Mouse (Mus musculus) MEL (cell line): ENCODE measurements around the gene Col6a1. TPM values are rescaled to one million over a fixed set of nuclear protein-coding genes. Genes with fewer than 3 reads are reported as not detected.

Experiments
- DNase-seq: peaks from one replicate; pipeline ENCODE4 v3.0.0; 2011; ENCODE audit warnings: low read depth, low spot score
- H3K27ac ChIP-seq: 2 replicates; pipeline ENCODE4 v1.5.1; 2012; ENCODE audit warnings: low read depth, mild to moderate bottlenecking, control low read depth, low read length, moderate library complexity; ENCODE audit not compliant: control insufficient read depth
- H3K27me3 ChIP-seq, 2 experiments: fragments of 150-350 bp in 1 of 2; sonication (generic) in 1 of 2; 2 replicates each; pipeline ENCODE4 v1.6.1; 2012; ENCODE audit warnings: low read length in 2 of 2, mild to moderate bottlenecking in 2 of 2, improper control_type of control experiment in 1 of 2, moderate library complexity in 1 of 2; ENCODE audit not compliant: insufficient read depth in 2 of 2, control insufficient read depth in 1 of 2
- H3K36me3 ChIP-seq, 2 experiments: 2 replicates each; pipeline ENCODE4 v1.6.1; 2012 to 2014; ENCODE audit warnings: low read length in 2 of 2, improper control_type of control experiment in 1 of 2, inconsistent platforms in 1 of 2, mild to moderate bottlenecking in 1 of 2; ENCODE audit not compliant: insufficient read depth in 2 of 2, control insufficient read depth in 1 of 2
- H3K4me1 ChIP-seq, 2 experiments: fragments of 150-350 bp in 1 of 2; sonication (generic) in 1 of 2; 2 replicates each; pipeline ENCODE4 v1.6.1; 2012; ENCODE audit warnings: low read length in 2 of 2, improper control_type of control experiment in 1 of 2, mild to moderate bottlenecking in 1 of 2; ENCODE audit not compliant: insufficient read depth in 2 of 2, control insufficient read depth in 1 of 2
- H3K4me3 ChIP-seq, 2 experiments: fragments of 150-350 bp in 1 of 2; sonication (generic) in 1 of 2; 2 replicates each; pipeline ENCODE4 v1.5.1; 2012; ENCODE audit warnings: low read depth in 2 of 2, low read length in 2 of 2, mild to moderate bottlenecking in 2 of 2, moderate library complexity in 2 of 2, control low read depth in 1 of 2, improper control_type of control experiment in 1 of 2; ENCODE audit not compliant: control insufficient read depth in 1 of 2, insufficient read depth in 1 of 2
- H3K79me2 ChIP-seq: 2 replicates; pipeline ENCODE4 v1.6.1; 2012; ENCODE audit warnings: mild to moderate bottlenecking, low read length, moderate library complexity; ENCODE audit not compliant: control insufficient read depth, poor library complexity, insufficient read depth
- H3K9ac ChIP-seq: 2 replicates; pipeline ENCODE4 v1.6.1; 2012; ENCODE audit warnings: low read depth, mild to moderate bottlenecking, control low read depth, low read length, moderate library complexity; ENCODE audit not compliant: control insufficient read depth, poor library complexity, severe bottlenecking
- H3K9me3 ChIP-seq: fragments of 150-350 bp; sonication (generic); replicated peaks from 2 replicates; pipeline ENCODE4 v1.6.1; 2012; ENCODE audit warnings: mild to moderate bottlenecking, low read length, improper control_type of control experiment, moderate library complexity; ENCODE audit not compliant: insufficient read depth
- BHLHE40 ChIP-seq: IDR thresholded peaks from 2 replicates; pipeline ENCODE4 v1.6.1; 2012; ENCODE audit warnings: low read depth, mild to moderate bottlenecking, inconsistent platforms, low read length, improper control_type of control experiment, borderline replicate concordance
- CHD1 ChIP-seq: IDR thresholded peaks from 2 replicates; pipeline ENCODE4 v1.6.1; 2012; ENCODE audit warnings: low read depth, mild to moderate bottlenecking, inconsistent platforms, low read length, improper control_type of control experiment
- EP300 ChIP-seq, 2 experiments: IDR thresholded peaks; 2 replicates each; pipeline ENCODE4 v1.6.1; 2011; ENCODE audit warnings: improper control_type of control experiment in 2 of 2, low read length in 2 of 2, low read depth in 1 of 2, mild to moderate bottlenecking in 1 of 2
- JUND ChIP-seq: IDR thresholded peaks from 2 replicates; pipeline ENCODE4 v1.6.1; 2011; ENCODE audit warnings: low read depth, mild to moderate bottlenecking, improper control_type of control experiment, low read length
- MAX ChIP-seq: IDR thresholded peaks from 2 replicates; pipeline ENCODE4 v1.6.1; 2011; ENCODE audit warnings: low read length, improper control_type of control experiment
- MAZ ChIP-seq: IDR thresholded peaks from 2 replicates; pipeline ENCODE4 v1.6.1; 2012; ENCODE audit warnings: low read depth, mild to moderate bottlenecking, inconsistent platforms, low read length, improper control_type of control experiment
- MEF2A ChIP-seq: IDR thresholded peaks from 2 replicates; pipeline ENCODE4 v1.6.1; 2014; ENCODE audit warnings: low read depth, mild to moderate bottlenecking, inconsistent platforms, low read length, improper control_type of control experiment; ENCODE audit not compliant: poor library complexity, insufficient replicate concordance, severe bottlenecking; ENCODE audit errors: extremely low read depth
- MYC ChIP-seq: IDR thresholded peaks from 2 replicates; pipeline ENCODE4 v1.6.1; 2011; ENCODE audit warnings: low read depth, mild to moderate bottlenecking, low read length, improper control_type of control experiment, moderate library complexity
- NELFE ChIP-seq: IDR thresholded peaks from 2 replicates; pipeline ENCODE4 v1.6.1; 2011; ENCODE audit warnings: low read depth, low read length, improper control_type of control experiment
- POLR2A ChIP-seq, 2 experiments: IDR thresholded peaks; 2 replicates each; pipeline ENCODE4 v1.6.1; 2011 to 2012; ENCODE audit warnings: low read length in 2 of 2, mild to moderate bottlenecking in 2 of 2, control low read depth in 1 of 2, improper control_type of control experiment in 1 of 2, low read depth in 1 of 2, moderate library complexity in 1 of 2; ENCODE audit not compliant: control insufficient read depth in 1 of 2, insufficient read depth in 1 of 2, poor library complexity in 1 of 2
- POLR2AphosphoS2 ChIP-seq: IDR thresholded peaks from 2 replicates; pipeline ENCODE4 v1.6.1; 2011; ENCODE audit warnings: low read length, improper control_type of control experiment
- RAD21 ChIP-seq: IDR thresholded peaks from 2 replicates; pipeline ENCODE4 v1.6.1; 2011; ENCODE audit warnings: mild to moderate bottlenecking, low read depth, low read length, improper control_type of control experiment
- RCOR1 ChIP-seq: IDR thresholded peaks from 2 replicates; pipeline ENCODE4 v1.6.1; 2012; ENCODE audit warnings: low read depth, mild to moderate bottlenecking, inconsistent platforms, low read length, improper control_type of control experiment
- SIN3A ChIP-seq: IDR thresholded peaks from 2 replicates; pipeline ENCODE4 v1.6.1; 2012; ENCODE audit warnings: low read length, improper control_type of control experiment, inconsistent platforms
- SMC3 ChIP-seq: IDR thresholded peaks from 2 replicates; pipeline ENCODE4 v1.6.1; 2011; ENCODE audit warnings: low read depth, low read length, improper control_type of control experiment
- TAL1 ChIP-seq: IDR thresholded peaks from 2 replicates; pipeline ENCODE4 v1.6.1; 2012; ENCODE audit warnings: mild to moderate bottlenecking, inconsistent platforms, low read length, moderate library complexity, mixed read lengths
- TCF12 ChIP-seq: IDR thresholded peaks from 2 replicates; pipeline ENCODE4 v1.6.1; 2014; ENCODE audit warnings: low read depth, mild to moderate bottlenecking, inconsistent platforms, low read length, improper control_type of control experiment, moderate library complexity
- UBTF ChIP-seq: IDR thresholded peaks from 2 replicates; pipeline ENCODE4 v1.6.1; 2012; ENCODE audit warnings: low read depth, mild to moderate bottlenecking, inconsistent platforms, low read length, improper control_type of control experiment, moderate library complexity, borderline replicate concordance; ENCODE audit not compliant: insufficient read depth
- USF2 ChIP-seq, 2 experiments: IDR thresholded peaks; 2 replicates each; pipeline ENCODE4 v1.6.1; 2011 to 2012; ENCODE audit warnings: improper control_type of control experiment in 2 of 2, low read length in 2 of 2, borderline replicate concordance in 1 of 2, inconsistent platforms in 1 of 2, low read depth in 1 of 2, mild to moderate bottlenecking in 1 of 2; ENCODE audit not compliant: insufficient read depth in 1 of 2
- ZKSCAN1 ChIP-seq: IDR thresholded peaks from 2 replicates; pipeline ENCODE4 v1.6.1; 2012; ENCODE audit warnings: low read depth, mild to moderate bottlenecking, inconsistent platforms, low read length, improper control_type of control experiment, moderate library complexity
- ZMIZ1 ChIP-seq: IDR thresholded peaks from 2 replicates; pipeline ENCODE4 v1.6.1; 2012; ENCODE audit warnings: low read depth, mild to moderate bottlenecking, inconsistent platforms, low read length, improper control_type of control experiment, moderate library complexity
- ZNF384 ChIP-seq: IDR thresholded peaks from 2 replicates; pipeline ENCODE4 v1.6.1; 2012; ENCODE audit warnings: low read depth, mild to moderate bottlenecking, inconsistent platforms, low read length, improper control_type of control experiment
- polyA plus RNA-seq, 2 experiments: library from polyadenylated mRNA; stranded (reverse) in 1 of 2; unstranded in 1 of 2; fragments of >175 nt in 1 of 2; fragments of >200 nt in 1 of 2; gene quantifications; 2 replicates each; pipeline versions ENCODE4 v1.2.1 to v1.2.4; 2012; ENCODE audit warnings: low replicate concordance in 2 of 2, low read depth in 1 of 2; ENCODE audit not compliant: insufficient read length in 2 of 2, insufficient read depth in 1 of 2, missing spikeins in 1 of 2
- total RNA-seq: library from RNA; depleted of rRNA; stranded (reverse); fragments of 300-350 nt; gene quantifications from 2 replicates; pipeline ENCODE4 v1.2.3, GENCODE M21; 2012

Gene Col6a1
- total and polyA plus RNA-seq, 3 experiments: not detected

GRCm38 (mm10) chr10:76683977-76684376 is 42.0 kb downstream of the Col6a1 start:
- Histone ChIP-seq H3K4me1 (no peaks in the 10 kb centered on the region), H3K27ac (no peak overlapping the region), H3K27me3 (peaks cover 0 to 14% of the 10 kb centered on the region in 2 experiments; a peak in 3 of 4 replicates)
- TF ChIP-seq ZKSCAN1: no peak
- TF ChIP-seq MAZ: no peak
- no peak for TF ChIP-seq POLR2AphosphoS2
- no peak for TF ChIP-seq ZNF384
- TF ChIP-seq SIN3A: no peak
- no peak for TF ChIP-seq EP300 (IDR thresholded peaks at IDR 0.05; ENCODE audit: low read depth in 1 of 2, low read length in 2 of 2)
- no peak for TF ChIP-seq UBTF
- TF ChIP-seq MEF2A: no peak
- TF ChIP-seq NELFE: no peak
- no peak for TF ChIP-seq CHD1
- TF ChIP-seq TCF12: no peak
- TF ChIP-seq ZMIZ1: no peak
- no peak for TF ChIP-seq POLR2A (IDR thresholded peaks at IDR 0.05; ENCODE audit: control insufficient read depth in 1 of 2, insufficient read depth in 1 of 2, low read depth in 1 of 2, low read length in 2 of 2, poor library complexity in 1 of 2)
- no peak for TF ChIP-seq BHLHE40
- TF ChIP-seq, all 39 proteins: peak for 0
- no peak for DNase-seq
- no peaks in the 10 kb centered on the region for H3K36me3 ChIP-seq
- no peaks in the 10 kb centered on the region for H3K9me3 ChIP-seq
- H3K79me2 ChIP-seq: no peaks in the 10 kb centered on the region
- H3K9ac ChIP-seq: no peak overlapping the region
- no peak overlapping the region for H3K4me3 ChIP-seq

- Histone ChIP-seq H3K9ac (no peak overlapping the region), H3K9me3 (no peaks in the 10 kb centered on the region), H3K4me3 (no peak overlapping the region), H3K4me1 (no peaks in the 10 kb centered on the region), H3K27me3 (peaks cover 0 to 14% of the 10 kb centered on the region in 2 experiments; a peak in 3 of 4 replicates), H3K79me2 (no peaks in the 10 kb centered on the region), H3K36me3 (no peaks in the 10 kb centered on the region), H3K27ac (no peak overlapping the region)
- no peak for TF ChIP-seq POLR2AphosphoS2
- TF ChIP-seq TCF12: no peak
- TF ChIP-seq MAZ: no peak
- TF ChIP-seq MAX: no peak
- TF ChIP-seq MYC: no peak
- no peak for TF ChIP-seq TAL1
- no peak for TF ChIP-seq JUND
- no peak for TF ChIP-seq NELFE
- TF ChIP-seq ZMIZ1: no peak
- TF ChIP-seq RCOR1: no peak
- no peak for TF ChIP-seq USF2 (IDR thresholded peaks at IDR 0.05; ENCODE audit: borderline replicate concordance in 1 of 2, insufficient read depth in 1 of 2, low read depth in 1 of 2, low read length in 2 of 2)
- no peak for TF ChIP-seq RAD21
- no peak for TF ChIP-seq EP300 (IDR thresholded peaks at IDR 0.05; ENCODE audit: low read depth in 1 of 2, low read length in 2 of 2)
- no peak for TF ChIP-seq SMC3
- no peak for TF ChIP-seq POLR2A (IDR thresholded peaks at IDR 0.05; ENCODE audit: control insufficient read depth in 1 of 2, insufficient read depth in 1 of 2, low read depth in 1 of 2, low read length in 2 of 2, poor library complexity in 1 of 2)
- TF ChIP-seq SIN3A: no peak
- no peak for DNase-seq
Measured at GRCm38 (mm10) chr10:76683461-76683860, 42.5 kb downstream of the Col6a1 start.
